Mouse (Mus musculus) left cerebral cortex, postnatal 14 days (tissue): ENCODE data around the gene Uck2. TPM values are rescaled to one million over a fixed set of nuclear protein-coding genes. Genes with fewer than 3 reads are reported as not detected.

ENCODE experiments used
- DNase-seq, 2 experiments: peaks; one replicate each; pipeline ENCODE4 v3.0.0; 2021 to 2022; ENCODE audit warnings: low spot score in 2 of 2, mixed read lengths in 1 of 2
- intact Hi-C: fragments of 180-260 bp; cut with DNase I; formaldehyde crosslinking; loops from one replicate; pipeline ENCODE4 v1.15.1; 2025
- long read RNA-seq, 2 experiments: library from polyadenylated mRNA; stranded (forward); transcript quantifications; one replicate each; pipeline ENCODE4 v2.0.0; 2021
- total RNA-seq, 2 experiments: library from RNA; stranded (reverse); gene quantifications; 2 replicates each; pipeline ENCODE4 v1.2.3; 2021

Uck2 gene
- total RNA-seq: 10 to 100 TPM; 74.1 to 81.2 TPM
- long read RNA-seq, experiment 1, full-length matches to known transcripts: 19 of 50 reads
- long read RNA-seq, experiment 1, partial matches to known transcripts: 4 of 50 reads
- long read RNA-seq, experiment 1, other reads (novel, unspliced or antisense): 27 of 50 reads
- long read RNA-seq, experiment 2, full-length matches to known transcripts: 21 of 45 reads
- long read RNA-seq, experiment 2, partial matches to known transcripts: 20 of 45 reads
- long read RNA-seq, experiment 2, other reads (novel, unspliced or antisense): 4 of 45 reads

DNA sequence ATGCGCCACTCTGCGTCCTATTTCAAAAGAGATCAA is at the start of gene Uck2:
Gene Uck2 (minus strand): TSS at position 1 of the 36 bp plus-strand sequence.
- intact Hi-C loops: loop anchor here (2.0 kb wide), 1 partner anchor 52 kb away; no protein-coding TSS in a partner anchor

DNA sequence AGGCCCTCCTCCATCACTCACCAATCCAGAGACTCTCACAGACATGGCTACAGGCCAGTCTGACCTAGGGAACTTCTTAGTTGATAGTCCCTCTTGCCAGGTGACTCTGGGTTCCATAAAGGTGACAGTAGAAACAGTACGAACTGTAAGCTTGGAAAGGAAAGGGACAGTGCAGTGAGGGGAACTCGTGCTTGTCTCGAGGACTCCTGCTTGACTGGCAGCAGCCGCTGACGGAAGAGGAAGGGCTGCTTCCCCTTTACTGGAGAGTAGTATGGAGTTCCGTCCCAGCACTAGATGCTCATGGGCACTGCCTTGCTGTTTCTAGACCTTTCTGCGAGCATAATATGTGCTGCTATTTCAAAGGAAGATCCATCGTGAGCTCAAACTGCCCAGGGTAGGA is 46.0 kb upstream of the Uck2 start:
- DNase-seq: no peak
- intact Hi-C loops: loop anchor here (10.0 kb wide), 1 partner anchor 546 kb away; no protein-coding TSS in a partner anchor

More for the DNA sequence above, at the start of gene Uck2:
- DNase-seq: no peak

DNA sequence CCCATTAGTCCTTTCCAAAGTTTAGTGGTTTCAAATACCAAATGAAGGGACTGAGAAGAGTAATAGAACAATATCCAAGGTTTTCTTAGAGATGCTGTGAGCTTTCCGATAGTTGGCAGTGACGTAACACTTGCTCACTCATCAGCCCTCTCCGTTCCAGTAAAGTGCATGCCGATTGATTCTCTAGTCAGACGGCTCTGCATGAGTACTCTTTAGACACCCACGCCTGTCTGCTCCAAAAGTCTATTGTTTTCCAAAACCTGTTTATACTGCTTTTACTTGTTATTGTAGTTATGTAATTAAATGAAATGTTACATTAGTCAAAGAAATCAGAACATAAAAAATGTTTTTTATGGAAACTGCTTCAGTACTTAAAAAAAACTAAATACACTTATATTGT is 43.7 kb upstream of the Uck2 start:
- no peak for DNase-seq
- intact Hi-C loops: no loop called here

DNA sequence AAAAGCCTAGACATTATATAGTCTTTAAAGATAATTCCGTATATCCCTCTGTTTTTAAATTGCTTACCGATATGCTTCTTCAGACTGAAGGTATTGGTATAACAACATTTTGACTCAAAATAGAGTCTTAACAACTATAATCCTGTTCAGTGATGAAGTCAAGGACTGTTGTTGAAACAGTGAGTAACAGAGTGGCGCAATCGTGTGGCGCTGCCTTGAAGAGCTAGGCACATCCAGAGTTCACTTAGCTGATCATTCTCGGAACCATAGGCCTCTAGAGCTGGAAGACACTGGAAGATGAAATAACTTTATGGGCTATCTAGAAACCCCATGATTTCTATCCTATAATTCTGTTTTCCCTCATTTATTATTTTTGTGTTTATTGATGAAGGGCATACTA is 36.6 kb upstream of the Uck2 start:
- intact Hi-C loops: no loop called here
- DNase-seq: no peak

DNA sequence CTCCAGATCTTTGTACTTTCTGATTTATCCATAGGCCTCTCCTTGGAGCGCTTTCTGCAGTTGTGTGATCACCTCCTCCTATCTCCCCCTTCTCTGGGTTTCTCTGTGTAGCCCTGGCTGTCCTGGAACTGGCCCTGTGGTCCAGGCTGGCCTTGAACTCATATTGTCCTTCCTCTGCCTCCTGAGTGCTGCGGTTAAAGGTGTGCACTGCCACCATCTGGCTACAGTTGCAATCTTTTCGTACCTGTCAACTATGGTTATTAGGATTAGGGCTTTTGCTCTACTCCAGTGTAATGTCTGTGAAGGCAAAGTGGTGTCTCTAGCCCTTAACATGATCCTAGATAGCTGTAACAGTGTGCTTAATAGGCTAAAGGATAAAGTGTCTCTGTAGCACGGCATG is 28.1 kb upstream of the Uck2 start:
- no peak for DNase-seq
- intact Hi-C loops: no loop called here

DNA sequence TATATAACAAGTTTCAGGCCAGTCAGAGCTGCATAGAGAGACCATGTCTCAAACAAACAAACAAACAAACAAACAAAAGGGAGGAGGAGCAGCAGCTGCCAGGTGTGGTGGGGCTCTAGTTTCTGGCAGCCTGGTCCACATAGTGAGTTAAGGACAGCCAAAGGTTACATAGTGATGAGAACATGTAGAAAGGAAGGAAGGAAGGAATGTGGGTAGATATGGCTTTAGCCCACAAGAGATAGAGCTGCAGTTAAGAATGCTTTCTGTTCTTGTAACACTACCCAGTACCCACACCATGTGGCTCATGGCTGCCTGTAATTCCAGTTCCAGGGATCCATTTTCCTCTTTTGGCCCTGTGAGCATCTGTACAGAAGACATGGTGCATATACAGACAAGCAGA is 27.2 kb upstream of the Uck2 start:
- intact Hi-C loops: no loop called here

DNA sequence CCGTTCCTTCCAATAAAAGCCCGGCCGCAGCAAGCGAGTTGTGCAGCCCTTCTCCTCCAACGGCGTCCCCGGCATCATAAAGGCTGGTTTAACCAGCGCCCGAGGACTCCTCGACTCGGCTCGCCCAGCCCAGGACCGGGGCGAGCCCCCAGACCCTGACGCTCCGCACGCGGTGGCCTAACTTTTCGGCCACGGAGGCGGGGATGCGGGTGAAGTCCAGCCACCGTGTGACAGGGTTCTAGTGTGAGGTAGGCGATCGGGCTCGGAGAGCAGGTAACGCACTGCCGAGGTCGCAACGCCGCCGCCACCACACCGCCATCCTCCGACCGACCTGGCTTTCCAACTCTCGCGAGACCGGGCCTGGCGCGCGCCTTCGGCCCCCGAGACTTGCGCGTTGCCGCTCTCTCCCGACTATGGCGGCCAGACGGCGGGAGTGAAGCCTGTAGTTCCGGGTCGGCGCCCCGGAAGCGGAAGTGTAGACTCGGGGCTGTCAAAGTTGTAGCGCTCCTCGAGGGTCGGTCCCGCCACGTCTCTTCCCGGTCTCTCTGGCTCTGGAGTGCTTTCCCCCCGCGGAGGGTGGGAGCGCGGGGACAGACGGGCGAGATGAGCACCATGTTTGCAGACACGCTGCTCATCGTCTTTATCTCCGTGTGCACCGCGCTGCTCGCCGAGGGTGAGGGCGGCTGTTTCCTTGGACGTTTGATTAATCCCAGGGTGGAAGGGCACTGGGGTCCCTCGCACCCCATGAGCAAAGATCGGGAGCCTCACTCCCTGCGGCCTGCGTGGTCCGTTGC is 23.3 kb upstream of the Uck2 start, which contains the start of gene Tmco1:
Gene Tmco1 (plus strand): TSS at position 118 of the 794 bp plus-strand sequence.
- peak; percentile 98 to 99 for DNase-seq
- intact Hi-C loops: no loop called here

More for the DNA sequence above, 27.2 kb upstream of the Uck2 start:
- DNase-seq: no peak

DNA sequence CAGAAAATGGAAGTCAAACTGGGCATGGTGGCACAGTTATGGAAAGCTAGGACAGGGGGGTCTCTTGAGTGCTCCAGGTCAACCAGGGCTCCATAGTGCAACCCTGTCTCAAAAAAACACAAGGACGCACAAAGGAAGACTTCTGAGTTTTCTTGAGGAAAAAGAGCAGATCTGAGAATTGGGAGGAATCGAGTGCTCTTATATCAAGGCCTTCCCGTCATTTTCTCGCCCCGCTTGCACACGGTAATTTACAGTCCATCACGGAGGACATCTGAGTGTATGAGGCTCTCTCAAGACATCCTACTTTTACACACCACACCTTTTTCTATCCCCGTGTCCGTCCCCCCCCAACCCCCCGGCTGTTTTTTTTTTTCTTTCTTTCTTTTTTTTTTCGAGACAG is 22.6 kb upstream of the Uck2 start:
- intact Hi-C loops: no loop called here
- DNase-seq: no peak

DNA sequence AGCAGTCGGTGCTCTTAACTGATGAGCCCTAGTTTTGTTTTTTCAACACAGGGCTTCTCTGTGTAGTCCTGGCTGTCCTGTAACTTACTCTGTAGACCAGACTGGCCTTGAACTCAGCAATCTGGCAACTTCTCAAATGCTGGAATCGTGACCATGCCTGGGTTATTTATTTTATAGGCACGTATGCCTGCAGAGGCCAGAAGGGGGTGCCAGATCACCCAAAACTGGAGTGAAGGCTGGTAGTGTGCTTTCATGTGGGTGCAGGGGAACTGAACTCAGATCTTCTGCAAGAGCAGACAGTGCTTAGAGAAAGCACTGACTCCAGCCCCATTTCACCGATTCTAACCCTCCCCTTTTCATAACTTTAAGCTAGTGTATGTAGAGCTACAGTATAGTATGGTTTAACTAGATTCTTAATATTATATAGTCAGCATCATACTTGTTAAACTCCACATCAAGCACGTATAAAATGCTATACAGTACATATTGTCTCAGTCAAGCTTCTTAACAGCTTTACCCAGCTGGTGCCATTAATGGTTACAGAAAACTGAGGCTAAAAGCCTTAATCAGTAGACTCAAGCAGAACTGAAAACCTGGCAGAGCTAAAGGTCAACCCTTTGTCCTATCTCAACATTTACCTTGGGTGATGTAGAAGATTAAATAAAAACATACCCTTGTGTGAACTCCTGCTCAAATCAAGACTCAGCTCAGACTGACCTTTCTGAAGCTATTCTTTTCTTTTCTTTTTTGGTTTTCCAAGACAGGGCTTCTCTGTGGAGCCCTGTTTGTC is 21.5 kb upstream of the Uck2 start:
- intact Hi-C loops: no loop called here
- DNase-seq: peak; percentile 40 to 61

DNA sequence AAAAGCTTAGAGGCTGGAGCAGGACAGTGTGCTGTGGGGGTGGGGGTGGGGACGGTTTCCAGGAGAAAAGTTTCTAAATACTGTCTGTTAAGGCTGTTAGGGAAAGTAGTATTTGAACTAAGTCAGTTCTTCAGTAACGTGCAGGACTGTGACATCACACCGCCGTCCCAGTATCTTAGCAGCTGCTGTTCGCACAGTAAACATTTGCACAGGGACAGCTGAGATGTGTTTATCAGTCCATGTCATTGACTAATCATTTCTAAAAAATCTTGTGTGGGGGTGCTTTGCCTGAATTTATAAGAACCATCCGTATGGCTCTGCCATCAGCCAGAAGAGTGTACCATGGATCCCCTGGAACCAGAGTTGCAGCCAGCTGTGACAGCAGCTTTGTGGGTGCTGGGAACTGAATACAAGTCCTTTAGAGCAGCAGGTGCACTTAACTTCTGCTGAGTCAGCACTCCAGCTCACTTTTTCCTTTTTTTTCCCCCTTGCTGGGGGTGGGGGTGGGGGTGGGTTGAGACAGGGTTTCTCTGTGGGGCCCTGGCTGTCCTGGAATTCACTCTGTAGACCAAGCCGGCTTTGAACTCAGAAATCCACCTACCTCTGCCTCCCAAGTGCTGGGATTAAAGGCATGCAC is 20.5 kb upstream of the Uck2 start:
- intact Hi-C loops: no loop called here
- DNase-seq: no peak

DNA sequence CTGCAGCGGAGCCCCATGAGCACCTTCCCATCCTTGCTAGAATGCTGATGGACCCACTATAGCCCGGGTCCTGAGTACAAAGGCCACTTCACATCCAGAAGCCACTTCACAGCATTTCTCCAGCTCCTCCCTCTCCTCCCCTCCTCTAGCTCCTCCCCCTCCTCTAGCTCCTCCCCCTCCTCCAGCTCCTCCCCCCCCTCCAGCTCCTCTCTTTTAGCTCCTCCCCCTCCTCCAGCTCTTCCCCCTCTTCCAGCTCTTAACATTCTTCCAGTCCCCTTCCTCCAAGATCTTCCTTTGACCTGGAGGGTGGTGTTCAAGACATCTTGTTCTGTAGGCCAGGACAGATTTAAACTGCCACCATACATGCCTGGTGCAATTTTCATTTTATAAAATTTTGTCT is 15.0 kb upstream of the Uck2 start:
- intact Hi-C loops: no loop called here
- DNase-seq: no peak

DNA sequence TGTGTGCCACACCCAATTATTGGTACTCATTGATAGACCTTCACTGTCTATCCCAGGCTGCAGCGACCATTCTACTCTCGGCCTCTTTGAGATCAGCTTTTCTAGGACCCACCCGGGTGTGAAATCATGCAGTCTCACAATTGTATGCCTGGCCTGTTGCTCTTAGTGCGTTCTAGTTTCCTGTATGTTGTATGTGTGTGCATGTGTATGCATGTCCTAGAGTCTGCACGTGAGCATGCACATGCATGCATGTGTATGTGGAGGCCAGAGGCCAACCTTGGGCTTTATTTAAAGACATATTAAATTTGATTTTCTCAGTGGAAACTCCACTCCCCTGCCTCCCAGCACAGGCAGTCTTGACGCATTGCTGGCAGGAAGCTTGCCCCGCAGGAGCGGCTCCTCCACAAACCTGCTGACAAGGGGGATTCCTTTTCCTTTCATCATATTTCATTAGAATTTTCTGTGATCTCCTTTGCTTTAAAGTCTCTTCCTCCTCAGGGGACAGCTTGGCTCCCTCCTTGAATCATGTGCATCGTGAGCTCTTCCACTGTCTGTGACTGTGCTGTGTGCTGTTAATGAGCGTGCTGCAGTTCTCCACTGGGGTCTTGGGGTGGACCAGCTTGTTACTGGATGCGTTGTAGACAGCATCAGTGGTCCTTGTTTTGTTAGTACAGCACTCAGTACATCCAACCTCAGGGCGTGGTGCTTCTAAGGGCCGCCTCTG is 10.7 kb upstream of the Uck2 start:
- intact Hi-C loops: no loop called here

DNA sequence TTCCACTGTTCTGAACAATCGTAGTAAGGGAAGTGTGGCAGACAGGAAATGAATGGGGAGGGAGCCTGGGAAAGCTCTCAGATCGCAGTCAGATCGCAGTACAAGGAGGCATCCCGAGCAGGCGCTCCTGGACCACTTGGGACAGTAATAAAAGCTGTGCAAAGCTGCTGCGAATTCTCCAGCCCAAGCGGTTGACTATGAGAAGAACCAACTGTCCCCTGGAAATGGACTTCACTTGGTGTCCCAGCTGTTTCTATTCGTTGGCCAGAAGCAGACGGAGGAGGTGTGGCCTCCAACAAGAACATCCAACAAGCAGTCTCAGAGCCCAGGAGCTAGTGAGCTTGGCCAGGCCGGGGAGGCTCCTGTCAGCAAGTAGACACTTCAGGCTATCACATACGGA is 7.3 kb upstream of the Uck2 start:
- intact Hi-C loops: no loop called here
- no peak for DNase-seq

More for the DNA sequence above, 10.7 kb upstream of the Uck2 start:
- DNase-seq: no peak

DNA sequence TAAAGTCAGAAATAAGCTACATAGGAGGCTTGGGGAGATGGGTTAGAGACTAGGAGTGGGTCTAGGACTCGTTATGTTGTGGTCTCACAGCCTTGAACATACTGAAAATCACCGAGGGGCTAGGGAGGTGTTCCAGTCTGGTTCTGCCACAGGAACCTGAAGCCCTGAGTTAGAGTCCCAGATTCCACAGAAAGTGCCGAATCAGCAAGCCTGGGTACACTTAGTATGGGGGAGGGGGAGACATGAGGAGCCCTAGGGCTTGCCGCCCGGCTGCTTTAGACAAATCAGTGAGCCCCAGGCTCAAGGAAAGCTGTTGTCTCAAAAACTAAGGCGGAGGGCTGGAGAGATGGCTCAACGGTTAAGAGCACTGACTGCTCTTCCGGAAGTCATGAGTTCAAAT is 6.5 kb upstream of the Uck2 start:
- no peak for DNase-seq
- intact Hi-C loops: no loop called here

DNA sequence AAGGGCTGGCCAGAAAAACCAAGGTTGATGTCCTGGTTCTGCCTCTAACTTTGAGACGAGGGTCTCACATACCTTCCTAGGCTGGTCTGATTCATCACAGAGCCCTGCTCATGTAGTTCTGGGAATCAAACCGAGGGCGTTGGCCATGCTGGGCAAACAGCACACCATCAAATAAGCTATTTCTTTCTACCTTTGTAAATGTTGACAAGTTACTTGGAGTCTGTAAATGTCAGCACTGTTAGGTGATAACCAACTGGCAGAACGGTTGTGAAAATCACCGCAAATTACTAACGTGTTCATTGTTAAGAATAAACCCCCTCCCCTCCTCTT is 5.1 kb upstream of the Uck2 start:
- intact Hi-C loops: no loop called here
- DNase-seq: no peak

DNA sequence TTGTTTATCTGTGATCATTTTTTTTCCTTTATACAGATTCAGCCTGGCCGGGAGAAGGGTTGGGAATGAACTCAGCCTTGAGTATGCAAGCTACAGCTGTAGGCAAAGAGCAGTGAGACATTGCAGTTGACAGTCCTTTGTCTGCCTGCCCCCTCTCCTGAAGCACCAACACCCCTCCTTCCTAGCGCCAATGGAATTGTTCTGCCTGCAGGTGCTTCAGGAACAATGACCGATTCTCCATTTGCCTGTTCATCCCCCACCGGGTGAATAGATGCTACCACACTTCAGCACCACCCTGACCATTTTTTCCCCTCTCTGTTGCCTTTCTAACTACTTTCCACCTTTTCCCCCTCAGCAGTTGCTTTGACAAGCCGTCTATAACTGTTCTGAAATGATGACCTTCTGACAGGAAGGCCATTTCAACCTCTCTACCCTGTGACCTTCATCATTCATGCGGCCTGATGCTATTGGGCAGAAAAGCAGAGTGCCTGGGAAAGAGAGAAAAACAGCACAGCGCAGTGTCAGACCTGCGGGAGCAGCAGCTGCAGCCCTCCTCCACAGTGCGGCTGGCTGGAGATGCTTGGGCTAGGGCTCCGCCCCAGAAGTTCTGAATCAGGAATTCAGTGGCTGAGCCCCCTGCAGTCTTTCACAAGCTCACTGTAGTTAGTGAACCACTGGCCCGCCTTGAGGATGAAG is 4.6 kb upstream of the Uck2 start:
- DNase-seq: no peak
- intact Hi-C loops: no loop called here

DNA sequence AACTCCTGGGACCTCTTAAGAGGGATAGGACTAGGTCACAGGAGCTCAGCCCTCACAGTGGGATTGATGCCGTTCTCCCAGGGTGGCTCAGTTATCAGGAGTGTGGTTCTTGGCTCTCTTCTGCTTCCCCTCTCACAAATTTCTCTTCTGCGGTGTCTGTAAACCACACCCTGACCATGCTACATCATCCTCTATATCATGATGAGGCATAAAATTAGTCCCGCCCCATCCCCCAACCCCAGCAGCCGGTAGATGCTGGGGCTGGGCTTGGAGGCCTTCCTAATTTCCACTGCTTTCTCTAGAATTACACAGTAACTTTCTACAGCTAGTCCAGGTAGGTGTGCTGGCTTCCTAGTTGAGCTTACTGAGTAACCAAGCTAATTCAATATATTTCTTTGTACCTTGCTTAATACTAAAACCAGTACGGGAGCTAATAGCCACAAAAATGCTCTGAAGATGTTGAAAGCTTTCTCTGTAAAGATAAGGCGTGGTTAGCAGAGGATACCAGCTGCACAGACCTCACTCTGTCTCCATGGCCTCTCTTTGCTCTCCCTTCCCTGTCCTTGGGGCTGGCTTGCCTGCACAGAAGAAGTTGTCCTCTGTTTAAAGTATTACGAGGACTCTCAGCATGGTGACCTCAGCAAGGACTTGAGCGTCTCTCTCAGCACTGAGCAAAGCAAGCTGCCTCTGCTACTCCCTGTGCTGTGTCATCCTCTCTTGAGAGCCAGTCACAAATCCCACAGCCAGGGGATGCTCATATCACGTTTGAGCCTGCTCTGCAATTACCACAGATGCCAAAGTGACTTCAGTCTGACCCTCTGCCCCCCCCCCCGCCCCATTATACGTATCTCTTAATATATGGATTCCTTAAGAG is 3.8 kb upstream of the Uck2 start:
- intact Hi-C loops: no loop called here
- DNase-seq: no peak

DNA sequence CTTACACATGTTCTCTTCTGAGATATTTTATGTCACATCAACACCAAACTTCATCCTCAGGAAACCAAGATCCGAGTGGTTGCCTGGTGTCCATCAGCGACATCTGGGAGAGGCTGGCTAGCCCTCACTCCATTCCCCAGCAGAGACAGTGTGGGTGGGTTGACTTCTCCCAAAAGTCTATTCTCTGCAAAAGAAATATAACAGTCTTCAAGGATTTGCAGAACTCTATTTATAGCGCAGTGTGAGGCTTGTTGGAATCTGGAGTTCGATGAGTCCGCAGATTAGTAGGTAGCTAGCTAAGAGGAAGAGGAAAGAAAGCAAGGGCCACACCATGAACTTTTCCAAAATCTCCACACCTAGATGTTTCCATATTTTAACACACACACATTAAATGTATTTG is 2.0 kb upstream of the Uck2 start:
- intact Hi-C loops: no loop called here
- no peak for DNase-seq
